Mouse (Mus musculus) adrenal gland, postnatal 25 days (tissue): ENCODE measurements around the gene Krtap31-2. TPM values are rescaled to one million over a fixed set of nuclear protein-coding genes. Genes with fewer than 3 reads are reported as not detected.

Source experiments
- DNase-seq: peaks from one replicate; pipeline ENCODE4 v3.0.0; 2021; ENCODE audit warnings: mixed read lengths
- long read RNA-seq: library from polyadenylated mRNA; stranded (forward); transcript quantifications from one replicate; pipeline ENCODE4 v2.0.0, GENCODE M21; 2021
- total RNA-seq: library from RNA; stranded (reverse); gene quantifications from 2 replicates; pipeline ENCODE4 v1.2.3, GENCODE M21; 2021

The Krtap31-2 gene
- not detected in 2 replicates for total RNA-seq
- long read RNA-seq = 0 reads

- DNase-seq = no peak
Observed at GRCm38 (mm10) chr11:99935991-99936390, at the start of gene Krtap31-2. TSS of gene Krtap31-2 (plus strand) at chr11:99936291.

GRCm38 (mm10) chr11:99907620-99908019 is 28.5 kb upstream of the Krtap31-2 start, which contains the start of gene Krtap31-1:
TSS of gene Krtap31-1 (plus strand) at chr11:99907920.
- no peak for DNase-seq

DNA sequence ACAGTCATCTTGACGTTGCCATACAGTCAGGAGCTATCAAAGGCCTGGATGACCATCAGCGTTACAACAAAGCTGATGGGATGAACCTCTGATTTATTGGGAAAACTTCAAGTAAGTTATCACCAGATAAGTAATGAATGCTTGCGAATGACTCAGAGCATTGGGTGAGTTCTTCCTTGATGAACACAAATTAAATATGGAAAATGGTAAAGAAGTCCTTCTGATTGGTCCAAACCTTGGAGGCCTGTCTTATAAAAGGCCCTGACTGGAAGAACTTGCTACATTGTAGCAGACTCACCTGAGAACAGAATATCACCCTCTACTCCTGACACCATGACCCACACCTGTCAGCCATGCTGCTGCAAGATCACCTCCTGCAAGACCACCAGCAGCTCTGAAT is 21.6 kb upstream of the Krtap31-2 start, which contains the start of gene Gm11565:
Gene Gm11565 (plus strand): TSS at position 301 of the 400 bp plus-strand sequence.
- no peak for DNase-seq

DNA sequence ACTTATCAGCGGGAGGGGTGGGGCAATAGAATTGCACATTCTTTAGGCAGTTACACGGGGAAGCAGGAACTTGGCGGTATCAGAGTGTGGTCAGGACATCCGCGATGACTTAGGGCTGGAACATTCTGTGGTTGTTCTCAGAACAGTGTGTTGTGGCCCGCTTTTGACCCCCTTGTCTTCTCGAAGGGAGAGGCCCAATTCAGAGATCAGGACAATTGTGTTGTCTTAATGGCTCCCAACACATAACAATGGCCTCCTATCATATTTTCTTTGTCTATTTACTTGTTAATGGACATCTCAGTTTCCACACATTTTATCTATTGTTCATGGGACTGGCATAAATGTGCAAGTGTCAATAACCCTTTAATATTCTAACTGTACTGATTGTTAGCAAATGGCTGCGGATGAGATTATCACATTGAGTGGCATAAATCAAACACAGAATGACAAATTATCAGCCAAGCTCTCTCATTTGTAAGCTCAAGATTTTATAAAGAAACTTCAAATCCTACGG is 1.7 kb downstream of the Krtap31-2 start:
- DNase-seq = no peak

DNA sequence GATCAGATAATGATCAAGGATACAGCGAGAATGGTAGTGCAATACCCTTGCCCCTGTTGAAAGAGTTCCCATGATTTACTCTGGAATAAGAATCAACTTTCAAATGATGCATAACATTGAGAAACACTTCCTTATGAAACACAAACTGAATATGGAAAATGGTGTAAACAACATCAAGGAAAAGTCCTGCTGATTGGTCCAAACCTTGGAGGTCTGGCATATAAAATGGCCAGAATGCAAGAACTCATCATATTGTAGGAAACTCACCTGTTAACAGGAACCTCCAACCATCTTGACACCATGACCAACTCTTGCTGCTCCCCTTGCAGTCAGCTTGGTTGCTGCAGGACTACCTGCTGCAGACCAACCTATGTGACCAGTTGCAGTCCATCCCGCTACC is 12.1 kb downstream of the Krtap31-2 start, which contains the start of gene Krtap9-5:
Gene Krtap9-5 (plus strand): TSS at position 301 of the 400 bp plus-strand sequence.
- DNase-seq = no peak

DNA sequence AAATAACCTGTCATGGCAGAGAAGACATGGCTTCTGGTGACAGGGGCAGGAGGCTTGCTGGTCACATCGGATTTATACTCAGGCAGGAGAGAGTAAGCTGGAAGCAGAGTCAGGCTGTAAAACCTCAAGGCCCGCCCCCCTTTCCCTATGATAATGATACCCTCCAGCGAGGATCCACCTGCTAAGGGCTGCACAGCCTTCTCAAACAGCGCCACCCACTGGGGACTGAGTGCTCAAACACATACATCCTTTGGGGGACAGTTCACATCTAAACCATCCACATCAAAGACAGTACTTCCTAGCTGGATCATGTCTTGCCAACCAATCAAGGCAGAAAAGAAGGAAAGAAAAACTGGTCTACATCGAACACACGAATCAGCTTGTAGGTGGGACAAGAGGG is 28.1 kb downstream of the Krtap31-2 start:
- no peak for DNase-seq

GRCm38 (mm10) chr11:99965961-99966360 is 29.9 kb downstream of the Krtap31-2 start:
- no peak for DNase-seq

DNA sequence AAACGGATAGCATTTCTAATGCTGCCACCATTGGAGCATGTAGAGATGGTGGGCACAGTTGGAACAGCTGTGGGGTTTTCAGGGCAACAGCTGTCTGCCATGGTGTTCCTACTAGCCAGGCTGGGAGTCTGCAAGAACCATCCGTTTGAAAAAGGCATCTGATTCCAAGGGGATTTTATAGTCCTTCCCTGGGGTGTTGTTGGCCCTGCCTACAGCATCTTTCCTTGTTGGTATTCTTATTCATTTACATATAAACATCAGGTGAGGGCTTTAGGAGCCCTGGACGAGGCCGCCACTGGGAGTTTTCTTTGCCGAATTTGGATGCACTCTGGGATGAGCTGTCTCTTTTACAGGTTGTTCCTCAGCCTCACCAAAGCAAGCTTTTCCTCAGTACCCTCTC is 42.9 kb downstream of the Krtap31-2 start, which contains the start of gene Krtap29-1:
Gene Krtap29-1 (minus strand): TSS at position 101 of the 400 bp plus-strand sequence.
- no peak for DNase-seq

DNA sequence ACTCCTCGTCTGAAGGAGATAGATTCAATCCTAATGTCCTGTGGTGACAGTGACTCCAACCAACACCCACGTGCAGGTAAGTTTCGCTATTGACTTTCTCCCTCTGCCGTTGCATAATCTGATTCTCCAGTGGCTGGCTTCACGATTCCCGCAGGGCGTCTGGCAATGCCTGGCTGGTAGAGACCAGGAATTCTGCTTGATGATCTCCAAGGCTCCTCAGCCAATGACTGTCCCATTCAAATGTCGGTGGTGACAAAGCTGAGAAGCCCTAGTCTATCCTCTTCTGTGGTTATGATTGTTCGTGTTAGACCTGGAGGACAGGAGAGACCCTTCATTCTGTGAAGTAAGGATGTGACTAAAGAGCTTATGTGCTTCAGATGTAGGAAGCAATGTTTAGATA is 46.6 kb downstream of the Krtap31-2 start:
- no peak for DNase-seq

DNA sequence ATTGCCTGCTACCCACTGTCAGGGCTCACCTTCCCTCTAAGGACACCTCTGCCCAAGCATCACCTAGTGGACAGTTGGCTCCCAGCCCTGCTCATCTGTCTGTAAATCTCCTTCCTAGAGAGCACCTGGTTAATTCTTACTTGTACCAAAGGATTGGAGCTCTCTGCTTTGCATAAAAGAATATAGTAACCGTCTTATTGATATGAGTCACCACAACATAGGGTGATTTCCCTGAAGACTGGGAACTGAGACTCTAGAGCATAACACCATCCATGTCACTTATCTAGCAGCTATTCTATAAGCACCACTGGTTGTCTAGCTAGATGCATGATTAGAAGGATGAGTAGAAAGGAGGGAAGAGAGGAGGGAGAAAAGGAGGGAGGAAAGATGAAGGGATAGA is 47.4 kb downstream of the Krtap31-2 start:
- DNase-seq = no peak

DNA sequence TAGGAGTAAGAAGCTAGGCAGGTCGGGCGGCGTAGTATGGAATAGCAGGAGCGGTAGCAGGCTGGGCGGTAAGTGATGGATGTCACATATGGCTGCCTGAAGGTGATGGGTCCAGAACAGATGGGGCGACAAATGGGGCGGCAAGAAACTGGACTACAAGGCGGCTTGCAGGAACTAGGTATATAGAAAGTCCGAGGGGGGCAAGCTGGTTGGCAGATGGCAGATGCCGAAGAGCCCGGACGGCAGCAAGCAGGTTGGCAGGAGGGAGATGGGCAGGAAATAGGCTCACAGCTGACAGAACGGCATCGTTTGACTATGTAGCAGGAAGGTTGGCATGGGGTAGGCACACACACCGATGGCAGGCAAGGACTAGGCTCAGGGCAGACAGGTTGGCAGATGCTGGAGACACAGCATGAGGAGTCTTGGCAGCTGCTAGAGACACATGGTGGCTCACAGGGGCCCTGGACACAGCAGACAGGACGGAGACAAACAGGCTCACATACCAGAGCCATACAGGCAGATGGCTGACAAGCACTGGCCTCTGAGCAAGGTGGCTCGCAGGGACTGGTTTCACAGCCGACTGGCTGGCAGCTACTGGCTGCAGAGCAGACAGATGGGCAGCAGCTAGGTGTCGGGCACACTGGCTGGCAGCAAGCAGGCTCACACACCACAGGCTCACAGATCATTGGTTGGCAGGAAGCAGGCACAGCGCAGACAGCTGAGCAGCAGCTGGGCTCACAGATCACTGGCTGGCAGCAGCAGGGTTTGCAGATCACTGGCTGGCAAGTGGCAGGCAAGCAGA is 49.4 kb downstream of the Krtap31-2 start:
- DNase-seq = peak; percentile 3

DNA sequence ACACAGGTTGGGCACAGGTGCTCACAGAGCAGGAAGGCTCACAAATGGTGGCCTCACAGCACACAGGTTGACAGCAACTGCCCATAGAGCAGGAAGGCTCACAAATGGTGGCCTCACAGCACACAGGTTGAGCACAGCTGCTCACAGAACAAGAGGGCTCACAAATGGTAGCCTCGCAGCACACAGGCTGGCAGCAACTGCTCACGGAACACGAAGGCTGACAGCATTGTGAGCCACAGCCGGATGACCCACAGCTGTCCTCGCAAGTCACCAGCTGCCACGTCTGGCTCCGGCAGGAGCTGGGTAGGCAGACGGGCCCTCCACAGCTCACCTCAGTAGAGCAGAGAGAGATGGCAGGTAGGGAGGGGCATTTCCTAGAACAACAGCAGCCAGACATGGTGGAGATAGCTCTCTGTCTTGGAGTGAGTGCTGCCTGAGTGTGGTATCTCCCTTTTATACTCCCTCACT is 50.1 kb downstream of the Krtap31-2 start, which contains the start of gene Krtap16-1:
Gene Krtap16-1 (minus strand): TSS at position 418 of the 468 bp plus-strand sequence.
- DNase-seq = no peak

Other genes starting within 250 kb of the Krtap31-2 start
- not detected in 2 replicates for gene Gm14190, start 245.6 kb upstream of the Krtap31-2 start, total RNA-seq
- gene Gm14180, start 202.0 kb upstream of the Krtap31-2 start, total RNA-seq = not detected in 2 replicates
- not detected in 2 replicates for gene Gm11595, start 163.4 kb upstream of the Krtap31-2 start, total RNA-seq
- gene Krtap4-8, start 155.6 kb upstream of the Krtap31-2 start, total RNA-seq = not detected in 2 replicates
- gene Krtap4-9, start 151.1 kb upstream of the Krtap31-2 start, total RNA-seq = not detected in 2 replicates
- gene Gm11596, start 142.8 kb upstream of the Krtap31-2 start, total RNA-seq = not detected in 2 replicates
- not detected in 2 replicates for gene Gm11569, start 137.4 kb upstream of the Krtap31-2 start, total RNA-seq
- gene Gm11554, start 131.8 kb upstream of the Krtap31-2 start, total RNA-seq = not detected in 2 replicates
- not detected in 2 replicates for gene Krtap4-13, start 126.4 kb upstream of the Krtap31-2 start, total RNA-seq
- not detected in 2 replicates for gene Gm11564, start 120.6 kb upstream of the Krtap31-2 start, total RNA-seq
- gene 2300003K06Rik, start 98.2 kb upstream of the Krtap31-2 start, total RNA-seq = not detected in 2 replicates
- not detected in 2 replicates for gene Krtap4-16, start 84.7 kb upstream of the Krtap31-2 start, total RNA-seq
- not detected in 2 replicates for gene Gm11568, start 78.4 kb upstream of the Krtap31-2 start, total RNA-seq
- gene Gm11559, start 71.8 kb upstream of the Krtap31-2 start, total RNA-seq = not detected in 2 replicates
- not detected in 2 replicates for gene Krtap9-1, start 62.9 kb upstream of the Krtap31-2 start, total RNA-seq
- gene Gm11567, start 57.1 kb upstream of the Krtap31-2 start, total RNA-seq = not detected in 2 replicates
- gene Krtap31-1, start 28.4 kb upstream of the Krtap31-2 start, total RNA-seq = not detected in 2 replicates
- not detected in 2 replicates for gene Gm11565, start 21.5 kb upstream of the Krtap31-2 start, total RNA-seq
- not detected in 2 replicates for gene Krtap9-5, start 12.2 kb downstream of the Krtap31-2 start, total RNA-seq
- not detected in 2 replicates for gene Krtap29-1, start 42.8 kb downstream of the Krtap31-2 start, total RNA-seq
- not detected in 2 replicates for gene Krtap16-1, start 50.3 kb downstream of the Krtap31-2 start, total RNA-seq
- not detected in 2 replicates for gene Krtap17-1, start 57.7 kb downstream of the Krtap31-2 start, total RNA-seq
- gene Krt33a, start 79.9 kb downstream of the Krtap31-2 start, total RNA-seq = not detected in 2 replicates
- not detected in 2 replicates for gene Krt33b, start 93.6 kb downstream of the Krtap31-2 start, total RNA-seq
- gene Krt34, start 105.3 kb downstream of the Krtap31-2 start, total RNA-seq = not detected in 2 replicates
- not detected in 2 replicates for gene Krt31, start 114.3 kb downstream of the Krtap31-2 start, total RNA-seq
- gene Krt32, start 151.9 kb downstream of the Krtap31-2 start, total RNA-seq = not detected in 2 replicates
- gene Krt35, start 159.9 kb downstream of the Krtap31-2 start, total RNA-seq = not detected in 2 replicates
- gene Krt36, start 169.3 kb downstream of the Krtap31-2 start, total RNA-seq = 0.18 TPM in 1 of 2 replicates, not detected in the other
- gene Krt13, start 185.3 kb downstream of the Krtap31-2 start, total RNA-seq = not detected in 2 replicates
- not detected in 2 replicates for gene Krt15, start 199.6 kb downstream of the Krtap31-2 start, total RNA-seq
- gene Krt19, start 212.4 kb downstream of the Krtap31-2 start, total RNA-seq = 0.82 and 1.4 TPM in 2 replicates